Mouse (Mus musculus) forebrain, embryonic 10.5 days (tissue): Measurements from ENCODE around the gene Ccdc85c. TPM values are rescaled to one million over a fixed set of nuclear protein-coding genes. Genes with fewer than 3 reads are reported as not detected.

Experiments used
- DNase-seq: peaks from one replicate; pipeline ENCODE4 v3.0.0-alpha.2; 2017; ENCODE audit warnings: low spot score; ENCODE audit errors: extremely low spot score
- H3K27ac ChIP-seq: fragments of 300-500 bp; sonication (generic); 2 replicates; pipeline ENCODE4 v1.5.1; 2016; ENCODE audit warnings: mild to moderate bottlenecking
- H3K27me3 ChIP-seq: fragments of 300-500 bp; sonication (generic); 2 replicates; pipeline ENCODE4 v1.6.1; 2016; ENCODE audit warnings: mild to moderate bottlenecking; ENCODE audit not compliant: poor library complexity, severe bottlenecking
- H3K36me3 ChIP-seq: fragments of 300-500 bp; sonication (generic); replicated peaks from 2 replicates; pipeline ENCODE4 v1.6.1; 2016; ENCODE audit warnings: mild to moderate bottlenecking, moderate library complexity
- H3K4me1 ChIP-seq: fragments of 300-500 bp; sonication (generic); 2 replicates; pipeline ENCODE4 v1.6.1; 2016
- H3K4me3 ChIP-seq: fragments of 300-500 bp; sonication (generic); 2 replicates; pipeline ENCODE4 v1.5.1; 2016; ENCODE audit warnings: mild to moderate bottlenecking, moderate library complexity
- H3K9me3 ChIP-seq: fragments of 300-500 bp; sonication (generic); 2 replicates; pipeline ENCODE4 v1.6.1; 2016; ENCODE audit warnings: mild to moderate bottlenecking, moderate library complexity
- WGBS: fragments of 180-500 bp; shearing (Covaris S2); methylation state at CpG from one replicate; pipeline ENCODE4 v1.1.7; 2016; 5-methylcytosine and 5-hydroxymethylcytosine counted together
- polyA plus RNA-seq: library from polyadenylated mRNA; unstranded; fragments of >200 nt; fragmentation: Nextera tagmentation; extraction: Ambion mirVana; gene quantifications from 2 replicates; pipeline ENCODE4 v1.2.1, GENCODE M21; 2016

Ccdc85c gene
- polyA plus RNA-seq, 1 experiment from 2014 or later = 14.6 TPM

DNA sequence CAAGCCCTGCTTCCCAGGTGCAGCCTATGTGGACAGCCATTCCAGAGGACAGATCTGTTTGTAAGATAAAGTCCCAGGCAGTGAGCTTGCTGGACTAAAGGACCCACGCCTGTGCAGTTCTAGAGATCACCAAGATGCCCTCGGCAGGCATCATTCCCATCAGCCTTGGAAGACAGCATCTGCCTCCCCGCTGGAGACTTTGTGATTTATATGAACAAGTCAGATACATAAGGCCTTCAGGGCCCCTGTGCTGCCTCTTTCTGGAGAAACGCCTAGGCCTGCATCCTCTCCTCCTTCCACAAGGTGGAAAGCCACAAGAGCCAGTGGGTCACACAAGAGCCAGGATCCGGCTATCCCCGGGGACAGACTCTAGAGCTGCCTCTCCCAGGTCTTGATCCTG, 33.6 kb downstream of the Ccdc85c start:
- Histone ChIP-seq H3K36me3 (no peaks in the 10 kb centered on the region), H3K27me3 (no peaks in the 10 kb centered on the region), H3K4me3 (no peak overlapping the region; the same call in 1 of the 2 replicates), H3K27ac (peak overlapping the region; percentile 91), H3K9me3 (no peaks in the 10 kb centered on the region), H3K4me1 (peaks cover 100% of the 10 kb centered on the region)
- WGBS = 58% methylated on average over 6 of the region's 6 CpGs
- DNase-seq = no peak

- peak; percentile 76 for DNase-seq
- H3K4me3 ChIP-seq = peak overlapping the region; percentile 32
- no peaks in the 10 kb centered on the region for H3K36me3 ChIP-seq
- peaks cover 100% of the 10 kb centered on the region for H3K4me1 ChIP-seq
- H3K27me3 ChIP-seq = no peaks in the 10 kb centered on the region
- 10% methylated on average over 21 of the region's 21 CpGs for WGBS
- H3K27ac ChIP-seq = peak overlapping the region; percentile 91
- H3K9me3 ChIP-seq = no peaks in the 10 kb centered on the region
These were observed 34.2 kb downstream of the Ccdc85c start for GRCm38 (mm10) chr12:108240953-108241588.

DNA sequence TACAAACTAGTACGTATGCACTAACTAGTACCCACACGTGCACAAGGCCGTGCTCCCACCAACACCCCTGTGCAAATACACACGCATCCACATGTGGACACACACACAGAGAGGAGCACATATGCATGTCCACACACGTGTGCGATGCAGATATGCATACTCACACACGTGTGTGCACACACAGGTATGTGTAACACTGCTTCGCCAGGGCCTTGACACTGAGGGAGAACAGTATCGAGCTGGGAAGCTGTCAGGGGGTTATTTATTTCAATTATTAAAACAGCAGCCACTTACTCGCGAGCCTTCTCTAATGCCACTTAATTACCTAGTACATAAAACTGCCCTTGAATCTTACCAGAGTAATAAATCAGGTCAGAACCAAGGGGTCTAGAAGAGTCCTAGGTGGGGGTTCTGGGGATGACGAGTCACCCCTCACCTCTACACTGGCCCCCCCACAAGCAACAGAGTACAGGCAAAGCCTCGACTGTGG, 34.8 kb downstream of the Ccdc85c start:
- H3K9me3 ChIP-seq = no peaks in the 10 kb centered on the region
- no peak for DNase-seq
- H3K27me3 ChIP-seq = no peaks in the 10 kb centered on the region
- H3K4me1 ChIP-seq = peaks cover 100% of the 10 kb centered on the region
- WGBS = 70% methylated on average over 13 of the region's 13 CpGs
- peak overlapping the region; percentile 91 for H3K27ac ChIP-seq
- H3K4me3 ChIP-seq = peak overlapping the region; percentile 32
- no peaks in the 10 kb centered on the region for H3K36me3 ChIP-seq

DNA sequence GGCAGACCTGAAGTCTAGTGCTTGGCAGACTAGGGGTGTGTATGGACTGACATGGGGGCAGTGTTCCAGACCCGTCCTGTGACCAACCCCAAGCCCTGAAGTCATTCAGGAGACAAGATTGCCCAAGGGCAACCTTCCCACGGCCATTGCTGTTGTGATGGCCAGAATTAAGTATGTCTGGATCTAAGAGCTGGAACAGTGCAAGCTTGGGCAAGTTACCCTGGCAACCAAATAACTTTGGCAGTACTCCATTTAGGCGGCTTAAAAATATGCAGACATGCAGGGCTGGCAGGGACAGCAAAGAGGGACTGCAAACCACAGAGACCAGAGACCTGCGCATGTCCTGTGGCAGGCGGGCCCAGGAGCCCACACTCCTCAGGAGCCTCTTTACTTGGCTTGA, 35.8 kb downstream of the Ccdc85c start:
- 68% methylated on average over 5 of the region's 5 CpGs for WGBS
- peaks cover 100% of the 10 kb centered on the region for H3K4me1 ChIP-seq
- H3K36me3 ChIP-seq = no peaks in the 10 kb centered on the region
- no peaks in the 10 kb centered on the region for H3K9me3 ChIP-seq
- DNase-seq = no peak
- H3K27ac ChIP-seq = peak overlapping the region; percentile 91
- no peaks in the 10 kb centered on the region for H3K27me3 ChIP-seq
- H3K4me3 ChIP-seq = 0 out of 2 replicates have a peak overlapping the region, but pooled peaks have one; percentile 3

DNA sequence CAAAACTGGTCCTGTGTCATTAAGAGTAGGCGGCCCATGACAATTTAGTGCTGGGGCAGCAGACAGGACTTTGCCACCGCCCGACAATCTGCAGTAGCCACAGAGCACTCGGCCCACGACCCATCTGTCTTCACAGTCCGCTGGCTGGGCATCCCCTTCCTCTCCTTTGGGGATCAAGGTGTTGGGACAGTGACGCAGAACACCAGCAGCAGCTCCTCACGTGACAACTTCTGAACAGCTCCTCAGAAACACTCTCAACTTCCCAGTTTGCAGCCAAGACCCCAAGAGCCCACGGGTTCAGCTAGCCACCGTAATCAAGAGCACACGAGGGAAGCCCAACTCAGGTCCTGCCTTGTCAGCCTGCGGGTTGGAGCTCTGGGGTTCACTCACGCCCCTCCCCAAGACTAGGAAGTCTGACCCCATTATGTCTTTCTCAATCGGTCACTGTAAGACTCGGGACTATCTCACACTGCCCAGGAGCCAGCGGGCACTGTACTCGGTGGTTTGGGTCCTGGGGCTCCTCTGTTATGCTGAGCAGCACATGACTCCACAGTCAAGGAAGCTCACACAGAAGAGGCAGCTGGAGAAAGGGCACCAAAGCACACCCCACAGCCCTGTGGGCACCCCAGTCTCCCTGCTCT, 36.7 kb downstream of the Ccdc85c start:
- Histone ChIP-seq H3K27me3 (no peaks in the 10 kb centered on the region), H3K4me1 (peaks cover 100% of the 10 kb centered on the region), H3K9me3 (no peaks in the 10 kb centered on the region), H3K27ac (peak overlapping the region; percentile 91), H3K36me3 (no peaks in the 10 kb centered on the region; the same call in 1 of the 2 replicates), H3K4me3 (no peak overlapping the region)
- WGBS = 84% methylated on average over 17 of the region's 17 CpGs
- no peak for DNase-seq

- Histone ChIP-seq H3K4me3 (no peak overlapping the region), H3K36me3 (peaks cover 4% of the 10 kb centered on the region; the same call in 1 of the 2 replicates), H3K27me3 (no peaks in the 10 kb centered on the region), H3K4me1 (peaks cover 100% of the 10 kb centered on the region), H3K9me3 (peaks cover 6% of the 10 kb centered on the region; the same call in 1 of the 2 replicates), H3K27ac (peak overlapping the region; percentile 91)
- no peak for DNase-seq
- WGBS = 79% methylated on average over 6 of the region's 6 CpGs
These were observed 37.8 kb downstream of the Ccdc85c start for GRCm38 (mm10) chr12:108237300-108238006.

GRCm38 (mm10) chr12:108235976-108236555, 39.2 kb downstream of the Ccdc85c start:
- Histone ChIP-seq H3K4me1 (peaks cover 100% of the 10 kb centered on the region), H3K4me3 (no peak overlapping the region), H3K27ac (no peak overlapping the region; the same call in 1 of the 2 replicates), H3K9me3 (peaks cover 6% of the 10 kb centered on the region; the same call in 1 of the 2 replicates), H3K36me3 (peaks cover 4% of the 10 kb centered on the region; the same call in 1 of the 2 replicates), H3K27me3 (no peaks in the 10 kb centered on the region)
- WGBS = 81% methylated on average over 18 of the region's 18 CpGs
- DNase-seq = no peak

DNA sequence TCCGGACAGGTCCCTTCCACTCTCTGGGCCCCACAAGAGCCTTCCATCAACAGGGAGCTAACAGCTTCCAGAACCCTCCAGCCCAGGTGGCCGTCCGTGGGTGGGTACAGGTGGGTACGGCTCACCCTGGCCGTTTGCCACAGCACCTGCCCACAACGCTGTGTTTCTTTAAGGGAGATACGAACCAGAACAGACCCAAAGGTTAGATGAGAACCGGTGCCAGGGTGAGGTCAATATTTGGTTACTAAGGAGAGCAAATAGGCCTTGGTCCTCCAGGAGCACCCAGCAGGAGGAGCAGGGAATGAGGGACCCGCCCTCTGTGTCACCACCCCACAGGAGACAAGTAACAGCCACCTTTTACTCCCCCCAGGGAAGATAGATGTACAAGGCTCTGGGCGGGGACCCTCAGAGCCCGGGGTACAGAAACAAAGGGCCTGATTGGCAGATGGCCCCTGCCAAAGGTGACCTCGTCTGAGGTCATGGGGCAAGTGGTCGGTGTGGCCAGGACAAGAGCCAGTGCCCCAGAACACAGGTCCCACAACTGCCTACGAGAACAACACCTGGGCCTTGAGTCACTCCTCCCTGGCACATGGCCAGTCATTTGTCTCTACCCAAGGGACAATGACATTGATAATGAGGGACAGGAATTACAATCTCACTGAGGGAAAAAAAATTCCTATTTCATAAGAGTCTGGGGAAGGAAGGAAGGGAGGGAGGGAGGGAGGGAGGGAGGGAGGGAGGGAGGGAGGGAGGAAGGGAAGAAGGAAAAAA, 40.2 kb downstream of the Ccdc85c start:
- WGBS = 88% methylated on average over 14 of the region's 14 CpGs
- peak overlapping the region; percentile 51; the same call in 1 of the 2 replicates for H3K27ac ChIP-seq

GRCm38 (mm10) chr12:108233736-108234135, 41.5 kb downstream of the Ccdc85c start:
- Histone ChIP-seq H3K4me1 (peaks cover 94% of the 10 kb centered on the region), H3K9me3 (peaks cover 6% of the 10 kb centered on the region; the same call in 1 of the 2 replicates), H3K36me3 (peaks cover 4% of the 10 kb centered on the region; the same call in 1 of the 2 replicates), H3K27ac (0 out of 2 replicates have a peak overlapping the region, but pooled peaks have one; percentile 25), H3K4me3 (no peak overlapping the region), H3K27me3 (no peaks in the 10 kb centered on the region)
- no peak for DNase-seq
- WGBS = 84% methylated on average over 6 of the region's 6 CpGs

More for the DNA sequence above, 40.2 kb downstream of the Ccdc85c start:
- H3K4me3 ChIP-seq = no peak overlapping the region
- peaks cover 4% of the 10 kb centered on the region; the same call in 1 of the 2 replicates for H3K36me3 ChIP-seq
- H3K4me1 ChIP-seq = peaks cover 94% of the 10 kb centered on the region
- peaks cover 6% of the 10 kb centered on the region; the same call in 1 of the 2 replicates for H3K9me3 ChIP-seq
- no peak for DNase-seq
- no peaks in the 10 kb centered on the region for H3K27me3 ChIP-seq

DNA sequence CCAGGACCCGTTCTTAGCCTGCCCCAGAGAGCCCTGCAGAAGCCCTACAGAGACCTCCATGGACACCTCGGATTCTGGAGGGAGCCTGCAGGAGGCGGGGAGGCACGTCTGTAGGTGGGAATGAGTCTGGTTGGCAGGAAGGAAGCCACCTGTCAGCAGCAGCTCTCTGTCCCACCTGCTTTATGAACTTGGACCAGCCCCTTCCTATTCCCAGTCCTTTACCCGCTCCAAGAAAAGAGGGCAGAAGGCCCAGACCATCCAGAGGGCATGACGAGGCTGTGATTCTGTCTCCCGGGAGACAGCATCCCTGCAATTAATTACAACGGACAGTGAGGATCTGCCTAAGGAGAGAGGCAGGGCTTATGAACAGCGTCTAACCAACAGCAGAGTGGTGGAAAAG, 43.3 kb downstream of the Ccdc85c start:
- WGBS = 51% methylated on average over 9 of the region's 9 CpGs
- Histone ChIP-seq H3K4me1 (peaks cover 88% of the 10 kb centered on the region), H3K27ac (0 out of 2 replicates have a peak overlapping the region, but pooled peaks have one; percentile 69), H3K27me3 (no peaks in the 10 kb centered on the region), H3K9me3 (peaks cover 6% of the 10 kb centered on the region; the same call in 1 of the 2 replicates), H3K36me3 (peaks cover 4% of the 10 kb centered on the region; the same call in 1 of the 2 replicates), H3K4me3 (no peak overlapping the region)
- no peak for DNase-seq

DNA sequence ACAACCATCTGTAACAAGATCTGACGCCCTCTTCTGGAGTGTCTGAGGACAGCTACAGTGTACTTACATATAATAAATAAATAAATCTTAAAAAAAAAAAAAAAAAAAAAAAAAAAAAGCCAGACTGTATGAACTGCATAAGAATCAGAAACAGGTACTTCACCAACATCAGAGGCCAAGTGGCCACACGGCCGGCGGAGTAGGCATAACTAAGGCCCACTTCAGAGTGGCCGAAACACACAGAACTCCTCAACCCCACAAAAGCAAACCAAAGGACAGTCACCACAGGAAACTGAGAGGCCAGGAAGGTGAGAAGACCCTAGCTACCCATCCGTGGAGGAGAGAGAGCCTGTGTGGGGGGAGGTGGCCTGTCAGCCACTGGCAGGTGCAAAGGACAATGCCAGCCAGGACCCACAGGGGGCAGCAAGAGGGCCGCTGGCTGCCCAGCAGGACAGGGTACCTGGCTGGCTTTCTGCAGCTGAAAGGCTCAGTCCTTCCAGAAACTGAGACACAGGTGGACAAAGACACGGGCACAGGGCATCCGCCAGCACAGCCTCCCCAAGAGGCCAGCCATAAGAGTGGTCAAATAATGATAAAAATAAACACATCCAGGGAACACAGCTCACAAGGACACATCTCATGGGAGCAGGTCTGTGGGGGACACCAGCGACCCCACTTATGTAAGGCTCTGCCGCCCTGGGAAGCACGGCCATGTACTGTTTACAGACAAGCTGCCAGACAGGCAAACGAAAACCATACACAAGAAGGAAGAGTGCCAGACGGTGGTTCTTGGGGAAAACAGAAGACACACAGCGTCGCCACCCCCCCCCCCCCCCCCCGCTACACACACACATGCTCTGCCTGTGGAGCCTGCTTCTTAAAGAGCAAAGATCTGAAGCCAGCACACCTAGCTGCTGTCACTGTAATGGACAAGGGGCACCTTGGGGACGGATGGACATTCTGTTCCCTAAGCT, 44.1 kb downstream of the Ccdc85c start:
- DNase-seq = no peak
- Histone ChIP-seq H3K4me3 (no peak overlapping the region), H3K36me3 (peaks cover 4% of the 10 kb centered on the region; the same call in 1 of the 2 replicates), H3K4me1 (peaks cover 88% of the 10 kb centered on the region), H3K27ac (peak overlapping the region; percentile 69), H3K27me3 (no peaks in the 10 kb centered on the region), H3K9me3 (peaks cover 6% of the 10 kb centered on the region; the same call in 1 of the 2 replicates)
- 71% methylated on average over 18 of the region's 18 CpGs for WGBS
